ENCODE assay signal across 14 mouse cellular contexts in the genomic region with DNA sequence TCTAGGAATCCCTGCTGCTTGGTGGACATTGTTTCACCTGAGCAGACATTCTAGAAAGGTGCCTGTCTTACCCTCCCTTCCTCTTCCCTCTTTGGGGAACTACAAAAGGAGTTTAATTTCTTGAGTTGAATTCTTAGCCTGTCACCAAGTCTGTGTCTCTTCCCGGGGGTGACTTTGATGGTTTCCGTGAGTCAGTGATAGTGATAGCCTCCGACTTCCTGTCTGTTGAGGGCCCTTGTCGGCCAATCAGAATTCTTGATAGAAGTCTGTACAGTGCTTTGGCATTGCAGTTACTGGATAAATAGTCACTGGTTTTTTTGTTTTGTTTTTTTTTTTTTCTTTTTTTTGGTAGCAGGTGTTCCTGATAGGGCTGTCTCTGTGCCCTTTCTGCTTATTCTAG.
DNase-seq lines count a peak whose midpoint lies in the region; ATAC-seq and TF ChIP-seq lines count a peak whose summit lies in the region.
"Had no signal": no experiment of that assay in that cellular context is flagged by ENCODE, and none has a peak within 500 bp of the region (broad histone marks: within the 10 kb centered on the region; RNA-seq: fewer than 3 reads in every experiment).

No protein-coding gene starts in this region.

- H3K9ac ChIP-seq in heart, embryonic 11.5 days (ENCODE audit: low read depth, low read length), result no peak overlapping the region
- no peak overlapping the region for H3K9ac ChIP-seq in intestine, postnatal 0 days (ENCODE audit: low read depth, low read length)
- no peak overlapping the region for H3K9ac ChIP-seq in forebrain, embryonic 14.5 days (ENCODE audit: low read length)
- H3K9ac ChIP-seq: forebrain, embryonic 15.5 days; hindbrain, embryonic 15.5 days had no signal

- H3K4me2 ChIP-seq in heart, embryonic 11.5 days, result no peak overlapping the region; the same call in 1 of the 2 replicates
- H3K4me2 ChIP-seq in intestine, postnatal 0 days (replicated peaks; ENCODE audit: low read depth), result no peak overlapping the region
- H3K4me2 ChIP-seq in forebrain, embryonic 14.5 days (ENCODE audit: low read length), result no peak overlapping the region
- H3K4me2 ChIP-seq: forebrain, embryonic 15.5 days; hindbrain, embryonic 15.5 days had no signal

- H3K9me3 ChIP-seq in heart, embryonic 11.5 days (replicated peaks; ENCODE audit: control insufficient read depth, low read length), result no peaks in the 10 kb centered on the region
- H3K9me3 ChIP-seq in megakaryocyte, embryonic 14.5 days, result no peaks in the 10 kb centered on the region
- no peaks in the 10 kb centered on the region for H3K9me3 ChIP-seq in intestine, postnatal 0 days (ENCODE audit: control insufficient read depth)
- no peaks in the 10 kb centered on the region for H3K9me3 ChIP-seq in forebrain, embryonic 14.5 days (replicated peaks; ENCODE audit: control insufficient read depth, low read length)
- H3K9me3 ChIP-seq: forebrain, embryonic 15.5 days; hindbrain, embryonic 15.5 days; midbrain, embryonic 10.5 days had no signal

- no peak for ATAC-seq in heart, embryonic 11.5 days (replicated peaks; ENCODE audit: insufficient number of reproducible peaks, low FRiP score, low TSS enrichment)
- peak; percentile 45 for ATAC-seq in granulocyte monocyte progenitor cell, adult 5-6 weeks (replicated peaks; ENCODE audit: poor library complexity, severe bottlenecking)
- ATAC-seq in intestine, postnatal 0 days, result no peak
- ATAC-seq in forebrain, embryonic 14.5 days, result no peak
- ATAC-seq: forebrain, embryonic 15.5 days had no signal

- H3K27ac ChIP-seq in heart, embryonic 11.5 days (ENCODE audit: low read depth, low read length), result peak overlapping the region; percentile 46
- no peak overlapping the region for H3K27ac ChIP-seq in intestine, postnatal 0 days (ENCODE audit: low read depth, low read length)
- H3K27ac ChIP-seq in forebrain, embryonic 14.5 days (ENCODE audit: low read depth, low read length), result no peak overlapping the region
- H3K27ac ChIP-seq: forebrain, embryonic 15.5 days; hindbrain, embryonic 15.5 days; midbrain, embryonic 10.5 days had no signal

- intact Hi-C loops in heart, postnatal 10 days (cut with DNase I), result no loop called here

- peaks cover 29% of the 10 kb centered on the region for H3K4me1 ChIP-seq in heart, embryonic 11.5 days (ENCODE audit: control insufficient read depth, insufficient read depth, low read length)
- peaks cover 64% of the 10 kb centered on the region for H3K4me1 ChIP-seq in megakaryocyte, embryonic 14.5 days
- H3K4me1 ChIP-seq in intestine, postnatal 0 days (replicated peaks; ENCODE audit: control insufficient read depth, insufficient read depth, low read length), result 0 out of 2 replicates have a peak, but pooled peaks cover 9% of the 10 kb centered on the region
- H3K4me1 ChIP-seq in forebrain, embryonic 14.5 days (ENCODE audit: control insufficient read depth, insufficient read depth, low read length), result no peaks in the 10 kb centered on the region
- H3K4me1 ChIP-seq: forebrain, embryonic 15.5 days; midbrain, embryonic 10.5 days had no signal

- H3K36me3 ChIP-seq in heart, embryonic 11.5 days (ENCODE audit: control insufficient read depth, insufficient read depth, low read length), result no peaks in the 10 kb centered on the region
- peaks cover 2% of the 10 kb centered on the region for H3K36me3 ChIP-seq in megakaryocyte, embryonic 14.5 days (replicated peaks; ENCODE audit: low read length)
- H3K36me3 ChIP-seq in intestine, postnatal 0 days (ENCODE audit: control insufficient read depth, insufficient read depth), result no peaks in the 10 kb centered on the region; the same call in 1 of the 2 replicates
- H3K36me3 ChIP-seq in forebrain, embryonic 14.5 days (ENCODE audit: control insufficient read depth, insufficient read depth, low read length), result no peaks in the 10 kb centered on the region
- H3K36me3 ChIP-seq: forebrain, embryonic 15.5 days; hindbrain, embryonic 15.5 days had no signal

- TF ChIP-seq CTCF in intestine, postnatal 0 days (IDR thresholded peaks at IDR 0.05; ENCODE audit: low read depth), result no peak

- H3K27me3 ChIP-seq in heart, embryonic 11.5 days (ENCODE audit: control insufficient read depth, insufficient read depth, low read length), result no peaks in the 10 kb centered on the region
- no peaks in the 10 kb centered on the region for H3K27me3 ChIP-seq in megakaryocyte, embryonic 14.5 days (replicated peaks)
- no peaks in the 10 kb centered on the region for H3K27me3 ChIP-seq in intestine, postnatal 0 days (replicated peaks; ENCODE audit: control insufficient read depth, insufficient read depth, low read length)
- no peaks in the 10 kb centered on the region for H3K27me3 ChIP-seq in forebrain, embryonic 14.5 days (replicated peaks; ENCODE audit: control insufficient read depth, insufficient read depth, low read length)
- H3K27me3 ChIP-seq: forebrain, embryonic 15.5 days; hindbrain, embryonic 15.5 days had no signal

- 38% methylated on average over 4 of the region's 4 CpGs for WGBS in heart, embryonic 11.5 days (ENCODE audit: insufficient replicate concordance)
- 90% methylated on average over 4 of the region's 4 CpGs for WGBS in intestine, postnatal 0 days
- 86% methylated on average over 4 of the region's 4 CpGs for WGBS in forebrain, embryonic 14.5 days

- no peak for DNase-seq in heart, postnatal 10 days
- DNase-seq in CD4-positive, CD25-positive, alpha-beta regulatory T cell, adult 2 months (ENCODE audit: low read depth, low spot score), result peak; percentile 89
- no peak for DNase-seq in gastrocnemius, postnatal 4 days (ENCODE audit: low spot score in 2 of 2)
- no peak for DNase-seq in forebrain, embryonic 14.5 days (ENCODE audit: low spot score)
- DNase-seq: cerebellum, postnatal 14 days; kidney, postnatal 14 days; left cerebral cortex, postnatal 4 days had no signal

- no peak overlapping the region for H3K4me3 ChIP-seq in heart, embryonic 11.5 days (ENCODE audit: low read depth, low read length)
- H3K4me3 ChIP-seq in megakaryocyte, embryonic 14.5 days (replicated peaks), result peak overlapping the region; percentile 73
- H3K4me3 ChIP-seq in intestine, postnatal 0 days (ENCODE audit: low read depth, low read length), result no peak overlapping the region
- no peak overlapping the region for H3K4me3 ChIP-seq in forebrain, embryonic 14.5 days (ENCODE audit: low read depth, low read length)
- H3K4me3 ChIP-seq: forebrain, embryonic 15.5 days; hindbrain, embryonic 15.5 days; midbrain, embryonic 10.5 days had no signal
